Mouse (Mus musculus) stomach, postnatal 0 days (tissue): Measurements from ENCODE around the gene Lcn10.

Source experiments
- CTCF ChIP-seq: IDR thresholded peaks from 2 replicates; pipeline ENCODE4 v1.5.1; 2016; ENCODE audit warnings: antibody characterized with exemption, low read depth, mild to moderate bottlenecking, moderate library complexity
- EP300 ChIP-seq: optimal IDR thresholded peaks from 2 replicates; pipeline ENCODE3; 2016; ENCODE audit warnings: antibody characterized with exemption

DNA sequence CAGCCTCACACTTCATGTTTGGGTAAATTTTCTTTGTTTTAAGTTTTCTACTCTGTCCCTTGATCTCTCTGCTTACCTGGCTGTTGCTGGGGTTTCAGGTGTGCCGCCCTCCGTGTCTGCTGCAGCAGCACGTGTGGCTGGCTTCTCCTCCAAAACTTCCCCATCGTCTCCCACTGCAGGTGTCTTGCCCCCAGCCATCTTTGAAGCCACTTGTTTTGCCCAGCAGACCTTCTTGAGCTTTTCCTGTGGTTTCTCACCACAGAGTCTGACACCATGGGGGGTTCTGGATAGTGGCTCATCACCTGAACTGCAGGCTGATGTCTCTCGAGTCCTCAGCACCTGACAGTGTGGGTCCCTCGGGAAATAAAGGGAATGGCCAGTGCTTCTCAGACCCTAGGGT is 3.0 kb upstream of the Lcn10 start:
- TF ChIP-seq CTCF (no peak), EP300 (no peak)
